Mouse (Mus musculus): Measurements from ENCODE around the gene Dlg2.

- TF ChIP-seq CTCF (IDR thresholded peaks at IDR 0.05) (no peak), EP300 (IDR thresholded peaks at IDR 0.05; ENCODE audit: insufficient read depth, low read depth, low read length) (no peak)
These were observed 1703.6 kb downstream of the Dlg2 start for GRCm38 (mm10) chr7:92180029-92180428.
